Mouse (Mus musculus) intestine, embryonic 15.5 days (tissue): ENCODE results near the gene Tomt. TPM values are rescaled to one million over a fixed set of nuclear protein-coding genes. Genes with fewer than 3 reads are reported as not detected.
A peak's percentile ranks its signal among the peaks of the same experiment; 100 is the strongest.
"Not testable (repeated sequence)": the region's sequence is repeated elsewhere in the genome, so short reads cannot be mapped to it uniquely, and the experiment has no call there.

ENCODE experiments used
- ATAC-seq: fragments of 200-750 bp; cut with Nextera tagmentation; 2 replicates; pipeline ENCODE4 v1.8.0; 2017; ENCODE audit warnings: moderate TSS enrichment, moderate library complexity
- H3K27ac ChIP-seq: fragments of 300-500 bp; sonication (generic); 2 replicates; pipeline ENCODE4 v1.5.1; 2015; ENCODE audit warnings: mild to moderate bottlenecking, inconsistent platforms
- H3K27me3 ChIP-seq: fragments of 300-500 bp; sonication (generic); replicated peaks from 2 replicates; pipeline ENCODE4 v1.6.1; 2015; ENCODE audit warnings: inconsistent platforms
- H3K36me3 ChIP-seq: fragments of 300-500 bp; sonication (generic); 2 replicates; pipeline ENCODE4 v1.6.1; 2015; ENCODE audit warnings: inconsistent platforms
- H3K4me1 ChIP-seq: fragments of 300-500 bp; sonication (generic); replicated peaks from 2 replicates; pipeline ENCODE4 v1.6.1; 2015; ENCODE audit warnings: inconsistent platforms
- H3K4me2 ChIP-seq: fragments of 300-500 bp; sonication (generic); replicated peaks from 2 replicates; pipeline ENCODE4 v1.6.1; 2015; ENCODE audit warnings: mild to moderate bottlenecking, inconsistent platforms
- H3K4me3 ChIP-seq: fragments of 300-500 bp; sonication (generic); replicated peaks from 2 replicates; pipeline ENCODE4 v1.5.1; 2015; ENCODE audit warnings: inconsistent platforms
- H3K9ac ChIP-seq: fragments of 300-500 bp; sonication (generic); 2 replicates; pipeline ENCODE4 v1.6.1; 2015; ENCODE audit warnings: inconsistent platforms
- H3K9me3 ChIP-seq: fragments of 300-500 bp; sonication (generic); 2 replicates; pipeline ENCODE4 v1.6.1; 2016; ENCODE audit warnings: inconsistent platforms
- WGBS: fragments of 180-500 bp; shearing (Covaris S2); methylation state at CpG from one replicate; pipeline ENCODE4 v1.1.7; 2015; 5-methylcytosine and 5-hydroxymethylcytosine counted together
- polyA plus RNA-seq: library from polyadenylated mRNA; unstranded; fragments of >200 nt; fragmentation: Nextera tagmentation; extraction: Ambion mirVana; gene quantifications from 2 replicates; pipeline ENCODE4 v1.2.1, GENCODE M21; 2015

Gene Tomt
- 0.29 and 0.38 TPM in 2 replicates for polyA plus RNA-seq

DNA sequence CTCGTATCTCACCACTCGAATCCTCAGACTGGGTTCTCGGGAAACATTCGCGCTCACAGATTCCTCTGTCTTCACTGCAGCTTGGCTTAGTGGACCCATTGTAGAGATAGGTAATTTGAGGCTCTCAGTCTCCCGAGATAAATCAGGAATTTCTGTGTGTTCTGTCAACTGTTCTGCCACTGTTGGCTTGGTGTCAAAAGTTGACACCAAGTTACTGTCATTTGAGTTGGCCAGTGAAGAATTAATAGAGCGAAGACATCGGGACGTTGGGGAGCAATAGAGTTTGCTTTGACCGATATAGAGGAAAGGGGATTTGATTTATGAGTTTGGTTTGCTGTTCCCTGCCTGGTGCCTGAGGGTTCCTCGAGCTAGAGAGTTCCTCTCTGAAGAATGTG is at the start of gene Tomt:
Gene Tomt, minus strand, starts transcription at position 73 of the 395 bp plus-strand sequence.
- ATAC-seq: no peak
- Histone ChIP-seq H3K27ac (peak within 1 kb of the TSS; percentile 96), H3K9ac (peak within 1 kb of the TSS; percentile 95), H3K4me1 (peaks cover 10% of the 10 kb centered on the region), H3K9me3 (no peaks in the 10 kb centered on the region), H3K4me2 (peak within 1 kb of the TSS; percentile 69), H3K36me3 (peaks cover 9% of the 10 kb centered on the region; the same call in 1 of the 2 replicates), H3K27me3 (no peaks in the 10 kb centered on the region), H3K4me3 (peak within 1 kb of the TSS; percentile 81)
- WGBS: 9% methylated on average over 11 of the region's 11 CpGs

DNA sequence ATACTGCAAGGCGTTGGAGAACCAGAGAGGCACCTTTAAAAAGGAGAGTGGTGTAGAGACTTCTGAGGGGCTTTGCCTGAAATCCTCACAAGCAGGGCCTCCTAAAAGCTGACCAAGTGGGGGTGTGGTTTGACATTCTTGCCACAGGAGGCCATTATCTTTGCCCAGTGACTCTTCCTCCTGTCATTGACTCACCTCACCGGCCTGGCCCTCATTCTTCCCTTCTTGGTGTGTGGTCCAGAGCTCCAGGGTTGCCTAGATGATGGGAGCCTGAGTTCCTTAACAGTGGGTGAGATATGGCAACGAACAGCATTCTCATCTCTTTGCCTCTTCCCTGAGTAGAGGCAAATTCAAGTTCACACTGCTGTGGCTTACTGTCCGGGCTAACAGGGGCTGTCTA is 49.7 kb upstream of the Tomt start:
- H3K4me3 ChIP-seq: no peak overlapping the region
- H3K27ac ChIP-seq: no peak overlapping the region
- no peaks in the 10 kb centered on the region for H3K27me3 ChIP-seq
- H3K9me3 ChIP-seq: no peaks in the 10 kb centered on the region
- no peak for ATAC-seq
- H3K36me3 ChIP-seq: no peaks in the 10 kb centered on the region
- no peak overlapping the region for H3K9ac ChIP-seq
- no peaks in the 10 kb centered on the region for H3K4me1 ChIP-seq
- WGBS: 79% methylated on average over 4 of the region's 4 CpGs
- H3K4me2 ChIP-seq: no peak overlapping the region

DNA sequence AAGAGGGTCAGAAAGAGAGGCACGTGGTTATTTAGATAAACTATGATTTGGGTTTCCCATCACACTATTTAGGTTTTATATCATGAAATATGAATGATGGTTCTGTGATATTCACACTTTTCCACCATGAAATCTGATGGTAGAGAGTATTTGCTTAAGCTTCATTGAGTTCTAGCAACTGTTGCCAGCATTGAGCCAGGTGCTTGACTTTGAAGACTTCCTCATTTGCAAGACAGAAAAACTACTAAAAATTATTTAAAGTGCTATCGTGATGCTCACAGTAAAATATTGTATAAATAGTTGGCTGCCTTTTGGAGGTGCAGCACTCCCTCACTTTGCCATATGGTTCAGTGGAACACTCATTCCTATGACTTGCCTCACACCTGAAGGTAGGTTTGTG is 49.1 kb upstream of the Tomt start:
- Histone ChIP-seq H3K36me3 (no peaks in the 10 kb centered on the region), H3K27me3 (no peaks in the 10 kb centered on the region), H3K4me2 (no peak overlapping the region), H3K4me3 (no peak overlapping the region), H3K27ac (no peak overlapping the region), H3K9ac (no peak overlapping the region), H3K9me3 (no peaks in the 10 kb centered on the region), H3K4me1 (no peaks in the 10 kb centered on the region)
- ATAC-seq: no peak
- WGBS: 82% methylated on average over 2 of the region's 2 CpGs

DNA sequence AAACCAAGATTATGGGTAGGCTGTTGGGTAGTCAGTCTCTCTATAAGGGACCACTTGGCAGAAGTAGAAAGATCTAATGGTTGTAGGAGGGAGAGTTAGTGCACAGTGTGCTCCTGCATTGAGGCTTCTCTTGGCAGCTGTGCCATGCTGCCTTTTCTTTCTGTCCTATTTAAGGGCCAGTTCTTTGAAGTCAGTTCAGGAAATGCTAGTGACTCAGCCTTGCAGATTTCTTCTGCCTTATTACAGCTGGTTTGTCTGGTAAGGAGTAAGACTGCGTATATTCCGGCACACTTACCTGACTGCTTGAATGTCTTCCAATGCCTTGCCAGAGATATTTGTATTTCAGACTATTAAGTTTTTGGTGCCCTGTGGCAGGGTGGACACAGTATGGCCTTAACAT is 48.0 kb upstream of the Tomt start:
- H3K9me3 ChIP-seq: no peaks in the 10 kb centered on the region
- no peak overlapping the region for H3K4me2 ChIP-seq
- WGBS: 91% methylated on average over 2 of the region's 2 CpGs
- H3K27ac ChIP-seq: no peak overlapping the region
- H3K36me3 ChIP-seq: no peaks in the 10 kb centered on the region
- H3K9ac ChIP-seq: no peak overlapping the region
- no peaks in the 10 kb centered on the region for H3K4me1 ChIP-seq
- no peak overlapping the region for H3K4me3 ChIP-seq
- ATAC-seq: no peak
- no peaks in the 10 kb centered on the region for H3K27me3 ChIP-seq

DNA sequence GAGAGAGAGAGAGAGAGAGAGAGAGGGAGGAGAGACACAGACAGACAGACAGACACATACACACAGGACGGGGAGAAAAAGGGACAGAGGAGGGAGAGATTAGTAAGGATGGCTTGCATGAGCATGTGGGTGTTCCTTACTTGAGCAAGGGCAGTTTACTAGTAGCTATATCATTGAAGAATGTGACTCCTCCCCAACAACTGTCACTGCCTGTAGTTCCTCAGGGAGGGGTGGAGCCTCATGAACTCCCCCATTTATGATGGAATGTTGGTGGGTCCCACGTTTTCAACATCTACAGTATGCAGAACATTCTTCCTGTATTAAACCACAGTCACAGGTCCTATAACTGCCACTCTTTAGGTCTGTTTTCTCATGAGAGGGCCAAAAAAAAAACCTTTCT is 45.9 kb upstream of the Tomt start:
- Histone ChIP-seq H3K4me3 (no peak overlapping the region), H3K27me3 (no peaks in the 10 kb centered on the region), H3K27ac (no peak overlapping the region), H3K4me1 (no peaks in the 10 kb centered on the region), H3K9ac (no peak overlapping the region), H3K9me3 (no peaks in the 10 kb centered on the region), H3K36me3 (no peaks in the 10 kb centered on the region), H3K4me2 (no peak overlapping the region)
- no peak for ATAC-seq
- WGBS: 44% methylated on average over 2 of the region's 2 CpGs

DNA sequence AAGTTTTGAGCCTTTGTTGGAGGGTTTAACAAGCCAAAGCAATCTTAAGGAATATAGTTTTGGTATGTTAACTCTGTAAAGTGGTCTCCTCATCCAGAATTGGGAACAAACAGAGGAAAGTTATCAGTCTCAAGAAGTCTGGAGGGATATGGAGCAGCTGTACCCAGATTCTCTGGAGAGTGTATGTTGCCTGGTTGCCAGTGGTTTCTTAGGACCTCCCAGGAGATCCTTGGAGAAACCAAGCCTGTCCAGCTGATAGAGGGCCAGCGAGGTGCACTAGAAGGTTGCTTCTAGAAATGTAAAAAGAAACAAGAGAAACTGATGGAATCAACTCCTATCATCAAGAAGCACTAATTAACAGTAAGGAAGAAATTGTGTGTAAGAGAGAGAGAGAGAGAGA is 45.5 kb upstream of the Tomt start:
- Histone ChIP-seq H3K4me2 (no peak overlapping the region), H3K36me3 (no peaks in the 10 kb centered on the region), H3K9ac (no peak overlapping the region), H3K4me3 (no peak overlapping the region), H3K27me3 (no peaks in the 10 kb centered on the region), H3K4me1 (no peaks in the 10 kb centered on the region), H3K27ac (no peak overlapping the region), H3K9me3 (no peaks in the 10 kb centered on the region)
- ATAC-seq: peak; percentile 31; the same call in 1 of the 2 replicates
- 56% methylated on average over 1 of the region's 1 CpGs for WGBS

DNA sequence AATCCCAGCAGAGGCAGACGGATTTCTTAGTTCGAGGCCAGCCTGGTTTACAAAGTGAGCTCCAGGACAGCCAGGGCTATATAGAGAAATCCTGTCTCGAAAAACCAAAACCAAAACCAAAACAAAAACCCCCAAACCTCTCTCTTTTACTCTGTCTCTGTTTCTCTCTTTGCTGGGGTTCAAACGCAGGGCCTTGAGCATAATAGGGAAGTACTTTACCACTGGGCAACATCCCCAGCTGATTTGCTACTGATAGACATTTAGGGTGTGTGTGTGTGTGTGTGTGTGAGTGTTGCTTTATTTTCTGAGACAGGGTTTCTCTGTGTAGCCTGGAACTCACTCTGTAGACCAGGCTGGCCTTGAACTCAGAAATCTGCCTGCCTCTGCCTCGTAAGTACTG is 42.8 kb upstream of the Tomt start:
- H3K9ac ChIP-seq, H3K36me3 ChIP-seq, H3K9me3 ChIP-seq, H3K27me3 ChIP-seq, H3K27ac ChIP-seq, ATAC-seq, H3K4me1 ChIP-seq, H3K4me2 ChIP-seq, H3K4me3 ChIP-seq: not testable (repeated sequence)
- WGBS: 89% methylated on average over 5 of the region's 5 CpGs

DNA sequence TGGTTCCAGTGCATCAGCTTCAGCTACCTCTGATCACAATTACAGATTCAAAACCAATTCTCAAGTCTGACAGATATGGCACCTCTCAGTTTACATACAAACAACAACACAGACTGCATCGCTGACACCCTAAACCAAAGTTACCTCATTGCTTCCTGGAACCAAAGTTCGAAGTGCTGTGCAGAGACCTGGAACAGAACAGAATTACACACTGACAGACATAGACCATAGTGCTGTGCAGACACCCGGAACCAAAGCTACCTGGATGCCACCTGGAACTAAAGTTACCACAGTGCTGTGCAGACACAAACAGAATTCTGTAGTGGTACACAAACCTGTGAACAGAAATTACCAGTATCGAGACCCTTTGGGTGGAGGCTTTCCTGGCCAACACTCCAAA is 33.6 kb upstream of the Tomt start:
- Histone ChIP-seq H3K36me3 (0 out of 2 replicates have a peak, but pooled peaks cover 2% of the 10 kb centered on the region), H3K9me3 (no peaks in the 10 kb centered on the region), H3K4me3 (no peak overlapping the region), H3K9ac (no peak overlapping the region), H3K4me1 (peaks cover 3% of the 10 kb centered on the region), H3K27ac (no peak overlapping the region), H3K27me3 (no peaks in the 10 kb centered on the region), H3K4me2 (no peak overlapping the region)
- 93% methylated on average over 4 of the region's 4 CpGs for WGBS
- ATAC-seq: no peak

DNA sequence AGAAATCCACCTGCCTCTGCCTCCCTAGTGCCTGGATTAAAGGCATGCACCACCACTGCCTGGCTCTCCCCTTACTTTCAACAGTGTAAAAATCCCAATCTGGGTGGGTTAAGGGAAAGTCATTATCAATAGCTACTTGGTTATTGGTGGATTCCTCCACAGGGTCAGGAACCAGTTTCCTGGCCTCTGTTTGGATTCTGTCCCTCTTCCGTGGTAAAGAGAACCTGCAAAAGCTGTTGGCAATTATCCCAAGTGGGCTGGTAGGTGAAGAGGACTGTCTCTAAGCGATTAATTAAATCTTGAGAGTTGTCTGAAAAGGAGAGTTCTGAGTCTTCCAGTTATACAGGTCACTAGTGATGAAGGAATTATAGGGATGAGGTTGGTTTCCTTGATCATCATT is 32.2 kb upstream of the Tomt start:
- no peak overlapping the region for H3K4me3 ChIP-seq
- no peak for ATAC-seq
- no peak overlapping the region for H3K4me2 ChIP-seq
- no peak overlapping the region for H3K27ac ChIP-seq
- H3K9me3 ChIP-seq: no peaks in the 10 kb centered on the region
- 0 out of 2 replicates have a peak, but pooled peaks cover 2% of the 10 kb centered on the region for H3K36me3 ChIP-seq
- H3K27me3 ChIP-seq: no peaks in the 10 kb centered on the region
- 75% methylated on average over 2 of the region's 2 CpGs for WGBS
- peaks cover 7% of the 10 kb centered on the region for H3K4me1 ChIP-seq
- no peak overlapping the region for H3K9ac ChIP-seq

DNA sequence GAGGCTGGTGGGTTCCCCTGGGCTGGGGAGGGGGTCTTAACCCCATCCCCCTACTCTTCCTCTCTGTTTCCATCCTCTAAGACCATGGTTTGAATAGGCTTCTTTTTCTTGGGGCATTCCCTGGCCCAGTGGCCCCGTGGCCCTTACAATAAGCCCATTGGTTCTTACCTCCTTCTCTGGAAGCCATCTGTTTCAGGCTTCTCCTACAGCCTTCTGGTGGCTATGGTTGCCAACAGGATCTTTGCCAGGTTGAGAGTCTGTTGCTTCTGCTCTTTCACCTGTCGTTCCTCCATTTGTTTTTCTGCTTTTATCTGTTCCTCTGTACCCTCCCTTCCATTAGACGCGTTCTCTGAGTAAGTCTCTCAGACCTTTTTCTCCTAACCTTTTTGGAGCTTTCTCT is 31.4 kb upstream of the Tomt start:
- Histone ChIP-seq H3K36me3 (0 out of 2 replicates have a peak, but pooled peaks cover 2% of the 10 kb centered on the region), H3K27me3 (no peaks in the 10 kb centered on the region), H3K4me1 (peaks cover 7% of the 10 kb centered on the region), H3K9ac (no peak overlapping the region), H3K9me3 (no peaks in the 10 kb centered on the region), H3K27ac (no peak overlapping the region), H3K4me2 (no peak overlapping the region), H3K4me3 (no peak overlapping the region)
- no peak for ATAC-seq
- WGBS: 95% methylated on average over 4 of the region's 4 CpGs

DNA sequence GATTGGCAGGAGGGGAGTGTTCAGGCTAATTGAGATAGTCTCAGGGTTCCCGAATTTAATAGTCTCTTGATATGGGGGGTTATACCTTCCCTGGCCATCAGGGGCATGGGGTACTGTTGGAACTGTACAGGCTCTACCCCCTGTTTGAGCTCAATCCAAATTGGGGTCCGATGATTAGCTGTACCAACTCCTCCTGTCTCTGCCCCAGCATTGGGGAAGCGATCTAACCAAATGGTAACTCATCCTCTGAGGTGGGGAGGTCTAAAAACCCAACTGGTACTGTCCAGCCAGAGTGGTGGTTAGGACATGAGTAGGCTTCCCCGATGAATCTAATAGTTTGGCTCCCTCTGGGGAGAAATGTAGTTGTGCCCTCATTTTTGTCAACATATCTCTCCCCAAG is 30.8 kb upstream of the Tomt start:
- no peak for ATAC-seq
- no peak overlapping the region for H3K9ac ChIP-seq
- 94% methylated on average over 4 of the region's 4 CpGs for WGBS
- H3K27me3 ChIP-seq: no peaks in the 10 kb centered on the region
- no peak overlapping the region for H3K27ac ChIP-seq
- no peaks in the 10 kb centered on the region for H3K9me3 ChIP-seq
- no peak overlapping the region for H3K4me3 ChIP-seq
- H3K4me2 ChIP-seq: no peak overlapping the region
- H3K4me1 ChIP-seq: peaks cover 7% of the 10 kb centered on the region
- 0 out of 2 replicates have a peak, but pooled peaks cover 2% of the 10 kb centered on the region for H3K36me3 ChIP-seq

DNA sequence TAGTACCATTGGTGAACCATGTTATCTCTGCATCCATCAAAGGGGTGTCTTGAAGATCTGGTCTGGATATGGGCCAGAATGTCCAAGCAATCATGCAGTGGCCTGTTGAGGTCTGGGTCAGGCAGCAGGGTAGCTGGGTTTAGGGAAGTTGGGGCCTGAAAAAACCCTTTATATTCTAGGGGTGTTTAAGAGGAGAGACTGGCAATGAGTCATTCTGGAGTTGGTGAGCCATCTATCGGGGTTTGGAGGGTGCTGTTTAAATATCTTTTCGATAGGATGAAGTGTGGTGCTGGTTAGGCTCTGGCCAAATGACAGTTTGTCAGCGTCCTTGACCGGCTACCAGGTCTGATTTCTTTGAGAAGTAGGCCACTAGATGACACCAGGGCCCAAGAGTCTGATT is 29.8 kb upstream of the Tomt start:
- no peaks in the 10 kb centered on the region for H3K27me3 ChIP-seq
- no peak overlapping the region for H3K4me2 ChIP-seq
- 0 out of 2 replicates have a peak, but pooled peaks cover 2% of the 10 kb centered on the region for H3K36me3 ChIP-seq
- ATAC-seq: no peak
- H3K9ac ChIP-seq: no peak overlapping the region
- H3K4me3 ChIP-seq: no peak overlapping the region
- WGBS: 95% methylated on average over 4 of the region's 4 CpGs
- H3K4me1 ChIP-seq: peaks cover 7% of the 10 kb centered on the region
- no peaks in the 10 kb centered on the region for H3K9me3 ChIP-seq
- H3K27ac ChIP-seq: no peak overlapping the region

DNA sequence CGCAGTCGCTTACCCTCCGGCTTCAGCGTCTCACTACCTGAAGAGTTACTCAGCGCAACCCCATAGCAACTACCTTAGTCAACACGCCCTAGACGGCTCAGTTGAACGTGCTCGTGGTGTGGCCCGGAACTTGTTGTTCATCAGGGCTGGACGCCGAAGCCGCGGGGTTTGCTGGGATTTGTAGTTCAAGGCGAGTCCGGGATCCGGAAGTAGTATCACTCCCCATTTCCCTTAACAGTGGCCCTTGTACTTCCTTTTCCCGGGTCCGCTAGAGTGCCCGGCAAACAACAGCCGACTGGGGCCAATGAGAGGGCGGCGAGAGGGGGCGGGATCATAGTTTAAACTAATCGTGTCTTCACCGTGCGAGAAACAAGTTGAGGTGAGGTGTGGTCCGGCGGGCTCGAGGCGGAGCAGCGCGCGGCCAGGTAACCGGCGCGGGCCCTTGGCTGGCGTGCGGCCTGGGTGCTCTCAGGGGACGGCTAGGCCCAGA is 27.6 kb upstream of the Tomt start, which contains the start of the genes Lrrc51 and Numa1:
Gene Lrrc51, minus strand, starts transcription at position 145 of the 490 bp plus-strand sequence.
Gene Numa1, plus strand, starts transcription at position 361 of the 490 bp plus-strand sequence.
- H3K36me3 ChIP-seq: no peaks in the 10 kb centered on the region
- H3K4me3 ChIP-seq: peak within 1 kb of the TSS; percentile 86
- ATAC-seq: peak; percentile 98
- under 1% methylated on average over 40 of the region's 40 CpGs for WGBS
- peak within 1 kb of the TSS; percentile 71 for H3K4me2 ChIP-seq
- H3K9me3 ChIP-seq: no peaks in the 10 kb centered on the region
- H3K9ac ChIP-seq: peak within 1 kb of the TSS; percentile 89
- H3K27ac ChIP-seq: peak within 1 kb of the TSS; percentile 81
- H3K4me1 ChIP-seq: peaks cover 7% of the 10 kb centered on the region
- no peaks in the 10 kb centered on the region for H3K27me3 ChIP-seq
